Mouse (Mus musculus) kidney, postnatal 36 days (tissue): ENCODE results near the gene Spred3.

ENCODE experiments used
- DNase-seq, 2 experiments: peaks; one replicate each; pipeline ENCODE4 v3.0.0; 2021 to 2022; ENCODE audit warnings: mixed read lengths in 2 of 2

Spred3 gene

GRCm38 (mm10) chr7:29126173-29126915, 43.9 kb downstream of the Spred3 start:
- DNase-seq: peak; percentile 69 to 86

- DNase-seq: peak; percentile 49 to 71
These were observed 45.2 kb downstream of the Spred3 start, which contains the start of gene Ryr1 for GRCm38 (mm10) chr7:29124970-29125369. TSS of gene Ryr1 (minus strand) at chr7:29125179.

GRCm38 (mm10) chr7:29123531-29124358, 46.5 kb downstream of the Spred3 start:
- DNase-seq: no peak

- no peak for DNase-seq
These were observed 47.4 kb downstream of the Spred3 start for GRCm38 (mm10) chr7:29122821-29123220.

- DNase-seq: no peak
These were observed 50.7 kb downstream of the Spred3 start for GRCm38 (mm10) chr7:29119526-29119925.

- no peak for DNase-seq
These were observed 51.9 kb downstream of the Spred3 start for GRCm38 (mm10) chr7:29118142-29118851.

- DNase-seq: peak; percentile 49 to 60
These were observed 60.9 kb downstream of the Spred3 start for GRCm38 (mm10) chr7:29108992-29109955.
